Mouse (Mus musculus) lung, postnatal 14 days (tissue): ENCODE results near the gene Twnk.
"Not testable (repeated sequence)": the region's sequence is repeated elsewhere in the genome, so short reads cannot be mapped to it uniquely, and the experiment has no call there.

ENCODE experiments used
- DNase-seq: peaks from one replicate; pipeline ENCODE4 v3.0.0; 2021

The Twnk gene

DNA sequence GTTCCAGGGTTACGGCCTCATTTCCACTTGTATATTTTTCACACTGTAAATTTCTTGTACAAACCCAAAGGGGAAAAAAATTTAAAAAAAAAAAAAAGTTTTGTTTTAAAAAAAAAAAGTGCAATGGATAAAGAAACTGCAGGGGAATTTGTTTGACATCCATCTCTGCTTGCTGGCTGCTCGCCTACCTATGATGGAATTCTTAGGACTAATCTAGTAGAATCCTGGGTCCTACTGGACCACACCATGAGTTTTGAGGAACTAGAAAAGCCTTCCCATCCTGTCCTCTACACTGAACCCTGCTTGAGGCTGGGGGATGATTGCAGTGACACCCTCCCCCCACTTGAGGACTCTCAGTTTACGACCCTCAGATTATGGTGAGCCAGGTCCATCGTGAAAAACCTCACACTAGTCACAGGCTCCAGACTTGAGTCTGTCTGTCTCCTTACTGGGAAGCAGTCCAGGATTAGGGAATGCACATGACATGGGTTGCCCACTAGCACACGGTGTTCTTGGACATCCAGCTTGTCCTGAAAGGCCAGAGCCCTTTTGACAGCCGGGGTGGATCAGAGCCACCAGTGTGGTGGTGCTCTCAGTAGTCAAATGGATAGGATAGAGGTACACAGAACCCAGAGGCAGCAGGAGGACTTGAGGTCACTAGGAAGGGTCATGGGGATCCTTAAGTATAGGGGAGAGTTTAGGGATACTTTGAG, 21.7 kb downstream of the Twnk start:
- DNase-seq = no peak

DNA sequence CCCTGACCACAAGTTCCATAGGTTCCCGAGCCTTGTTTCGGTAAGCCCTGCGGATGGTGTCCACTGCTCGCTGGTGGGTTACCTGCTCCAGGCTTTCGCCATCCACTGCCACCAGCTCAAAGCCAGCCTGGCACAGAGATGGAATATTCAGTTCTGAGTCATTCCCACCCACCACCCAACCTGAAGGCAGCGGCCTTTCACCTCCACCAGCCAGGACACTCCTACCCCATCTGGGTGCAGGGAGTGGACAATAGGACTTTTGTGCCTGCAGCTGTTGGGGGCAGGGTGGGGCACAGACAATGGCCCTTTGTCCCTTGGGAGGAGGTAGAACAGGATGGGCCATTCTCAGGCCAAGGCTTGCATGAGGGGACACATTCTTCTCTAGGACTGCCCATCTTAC, 22.4 kb downstream of the Twnk start:
- no peak for DNase-seq

DNA sequence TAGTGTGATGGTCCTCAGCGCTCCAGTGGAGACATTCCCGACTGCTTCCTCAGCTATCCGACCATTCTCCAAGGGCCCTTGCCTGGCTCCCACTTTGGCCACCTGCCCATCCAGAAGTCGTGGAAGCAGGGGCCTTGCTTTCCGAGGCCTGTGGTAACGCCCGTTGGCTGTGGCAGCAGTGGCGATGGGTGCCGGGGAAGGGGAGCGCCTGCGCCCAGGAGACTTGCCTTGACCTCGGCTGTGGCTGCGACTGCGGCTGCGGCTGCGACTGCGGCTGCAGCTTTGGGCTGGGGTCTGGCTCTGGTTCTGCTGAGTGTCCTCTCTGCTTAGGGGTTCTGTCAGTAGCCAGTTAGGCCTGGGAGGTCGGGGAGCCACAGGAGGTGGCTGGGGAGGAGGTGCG, 23.3 kb downstream of the Twnk start:
- DNase-seq = no peak

DNA sequence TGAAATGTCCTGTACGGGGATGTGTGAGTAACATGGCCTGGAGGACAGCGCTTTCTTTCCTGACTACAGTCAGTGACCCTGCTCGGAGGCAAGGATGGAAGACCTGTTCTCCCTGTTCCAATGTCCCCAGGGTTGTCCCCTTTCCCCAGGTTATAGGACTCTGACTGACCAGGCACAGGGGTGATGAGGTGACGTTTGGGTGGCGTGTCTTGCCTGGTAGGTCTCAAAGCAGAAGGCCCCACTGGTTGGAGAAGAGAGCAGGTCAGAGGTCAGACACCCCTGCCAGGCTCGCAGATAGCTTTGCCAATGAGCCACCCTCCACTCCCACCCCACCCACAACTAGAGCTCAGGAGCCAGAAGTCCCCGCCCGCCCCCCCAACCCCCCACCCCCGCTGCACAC, 24.1 kb downstream of the Twnk start:
- no peak for DNase-seq

DNA sequence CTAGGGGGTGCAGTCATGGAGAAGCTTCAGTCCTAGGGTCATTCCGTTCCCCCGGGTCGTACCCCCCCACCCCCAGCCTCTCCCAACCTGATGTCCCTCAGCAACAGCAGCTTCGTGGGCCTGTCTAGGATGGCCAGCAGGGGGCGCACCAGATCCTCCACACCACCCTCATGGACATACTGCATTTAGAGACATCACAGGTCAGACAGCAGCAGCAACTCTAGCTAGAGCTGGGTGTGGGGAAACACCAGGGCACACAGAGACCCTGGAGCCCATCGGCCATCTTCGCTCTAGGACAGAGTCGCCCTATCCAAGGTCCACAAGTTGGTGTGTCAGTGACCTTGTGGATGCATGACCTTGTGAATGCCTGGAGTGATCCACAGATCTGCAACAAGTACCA, 24.6 kb downstream of the Twnk start:
- peak; percentile 76 for DNase-seq

DNA sequence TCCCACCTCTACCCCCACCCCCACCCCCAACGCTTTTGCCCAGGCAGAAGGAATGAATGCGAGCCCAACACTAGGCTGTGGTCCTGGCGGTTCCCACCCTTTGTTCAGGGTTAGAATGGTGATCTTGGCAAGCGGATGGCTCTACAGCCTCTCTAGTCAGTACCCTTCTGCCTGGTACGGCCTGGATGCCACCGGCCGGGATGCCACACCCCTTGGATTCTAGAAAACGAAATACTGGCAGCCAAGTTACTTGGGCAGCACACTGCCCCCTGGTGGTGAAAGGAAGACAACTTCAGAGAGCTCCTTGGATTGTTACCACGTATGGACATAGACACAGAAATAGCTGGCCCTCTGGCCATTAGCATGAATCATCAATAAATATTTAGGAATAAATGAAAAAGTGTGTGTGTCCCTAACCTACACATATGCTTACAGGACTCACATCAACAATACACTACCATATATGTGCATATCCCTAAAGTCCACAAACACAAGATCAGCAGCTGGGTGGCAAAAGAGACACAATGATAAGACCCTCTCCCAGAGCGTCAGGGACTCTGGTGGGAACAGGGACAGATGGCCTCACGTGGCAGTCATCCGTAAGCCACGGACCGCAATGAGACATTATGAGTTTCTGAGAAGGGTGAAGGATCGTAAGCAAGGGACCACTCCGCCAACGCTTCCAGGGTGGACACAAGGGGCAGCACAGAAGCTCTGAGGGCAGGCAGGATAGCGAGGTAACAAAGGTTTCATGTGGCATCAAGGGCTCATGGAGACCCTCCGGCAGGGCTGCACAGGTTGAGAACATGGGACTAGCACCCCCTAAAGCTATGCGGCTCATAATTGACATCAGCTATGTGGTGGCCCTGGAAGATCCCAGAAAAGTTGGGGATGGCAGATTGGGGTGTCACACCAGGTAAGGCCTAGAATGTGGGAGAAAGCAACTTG, 25.6 kb downstream of the Twnk start:
- DNase-seq = peak; percentile 89

DNA sequence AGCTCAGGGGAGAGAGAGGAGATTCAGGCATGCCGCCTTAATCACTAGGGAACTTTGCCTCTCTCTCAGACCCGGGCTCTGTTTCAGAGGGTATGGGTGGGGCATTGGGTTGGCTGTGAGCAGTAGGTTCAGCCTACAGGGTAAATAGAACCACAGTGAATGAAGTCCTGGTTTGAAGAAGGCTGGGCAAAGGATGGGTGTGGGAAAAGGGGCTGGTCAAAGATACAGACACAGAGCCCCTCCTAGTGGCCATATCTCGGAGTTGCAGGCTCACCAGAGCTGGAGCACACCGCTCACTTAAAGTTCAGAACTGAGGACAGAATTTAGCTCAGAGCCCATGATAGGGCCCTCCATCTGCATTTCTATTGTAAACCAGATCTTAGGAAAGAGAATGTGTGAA, 26.3 kb downstream of the Twnk start:
- DNase-seq = peak; percentile 86

DNA sequence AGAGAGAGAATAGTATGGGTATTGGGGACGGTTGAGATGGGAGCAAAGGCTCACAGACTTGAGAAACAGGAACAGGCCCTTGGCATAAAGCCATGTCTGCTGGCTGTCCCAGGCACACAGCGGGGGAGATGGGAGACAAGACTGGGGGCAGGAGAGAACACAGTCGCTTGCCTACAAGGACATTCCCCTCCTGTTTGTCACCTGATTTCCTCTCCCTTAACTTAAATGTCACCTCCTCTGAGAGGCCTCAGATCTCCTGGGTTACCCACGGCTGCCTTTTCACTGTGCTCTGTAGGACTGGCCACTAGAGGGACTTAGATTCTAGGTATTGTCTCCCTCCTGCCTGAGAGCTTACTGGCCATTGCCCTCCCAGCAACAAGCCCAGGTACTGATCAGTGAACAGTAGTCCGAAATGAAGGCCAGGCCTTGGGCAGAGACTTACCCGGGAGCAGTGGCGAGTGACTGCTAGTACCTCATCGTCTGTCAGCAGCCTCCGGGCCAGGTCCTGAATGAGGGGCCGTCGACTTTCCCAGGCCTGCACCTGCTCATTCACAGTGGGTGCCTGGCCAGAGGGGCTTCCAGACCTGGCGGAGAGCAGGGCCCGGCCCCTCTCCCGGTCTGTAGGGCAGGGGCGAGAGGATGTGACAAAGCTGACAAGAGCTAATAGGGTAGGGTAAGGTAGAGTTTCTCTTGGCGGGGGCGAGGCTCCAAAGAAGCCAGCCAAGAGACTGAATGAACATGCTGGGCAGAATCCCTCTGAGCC, 27.3 kb downstream of the Twnk start:
- peak; percentile 41 for DNase-seq

DNA sequence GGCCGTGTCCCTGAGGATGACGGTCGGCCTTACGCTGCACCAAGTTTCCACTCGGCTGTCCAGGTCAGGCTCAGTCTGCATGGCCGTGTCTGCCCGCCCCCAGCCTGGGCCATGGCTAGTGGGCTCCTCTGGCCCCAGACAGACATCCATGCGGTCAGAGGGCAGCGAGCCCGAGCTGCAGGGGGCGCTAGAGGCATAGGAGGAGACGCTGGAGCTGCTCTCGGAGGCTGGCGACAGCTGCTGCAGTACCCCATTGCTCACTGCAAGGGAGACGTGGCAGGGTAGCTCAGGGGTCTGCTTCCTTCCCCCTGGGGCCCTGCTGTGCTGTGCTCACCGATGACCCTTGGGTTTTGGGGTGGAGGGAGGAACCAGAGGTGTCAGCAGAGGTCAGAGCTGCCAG, 31.4 kb downstream of the Twnk start:
- DNase-seq = peak; percentile 84

DNA sequence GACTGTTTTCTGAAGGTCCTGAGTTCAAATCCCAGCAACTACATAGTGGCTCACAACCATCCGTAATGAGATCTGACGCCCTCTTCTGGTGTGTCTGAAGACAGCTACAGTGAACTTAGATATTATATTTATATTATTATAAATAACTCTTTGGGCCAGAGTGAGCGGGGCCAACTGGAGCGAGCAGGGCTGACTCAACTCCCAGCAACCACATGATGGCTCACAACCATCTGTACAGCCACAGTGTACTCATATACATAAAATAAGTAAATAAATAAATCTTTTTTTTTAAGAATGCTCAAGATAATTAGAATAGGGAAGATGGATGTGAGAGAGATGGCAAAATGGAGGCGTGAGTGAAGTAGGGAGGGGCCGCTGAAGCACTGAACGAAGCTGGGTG, 32.7 kb downstream of the Twnk start:
- DNase-seq = not testable (repeated sequence)

DNA sequence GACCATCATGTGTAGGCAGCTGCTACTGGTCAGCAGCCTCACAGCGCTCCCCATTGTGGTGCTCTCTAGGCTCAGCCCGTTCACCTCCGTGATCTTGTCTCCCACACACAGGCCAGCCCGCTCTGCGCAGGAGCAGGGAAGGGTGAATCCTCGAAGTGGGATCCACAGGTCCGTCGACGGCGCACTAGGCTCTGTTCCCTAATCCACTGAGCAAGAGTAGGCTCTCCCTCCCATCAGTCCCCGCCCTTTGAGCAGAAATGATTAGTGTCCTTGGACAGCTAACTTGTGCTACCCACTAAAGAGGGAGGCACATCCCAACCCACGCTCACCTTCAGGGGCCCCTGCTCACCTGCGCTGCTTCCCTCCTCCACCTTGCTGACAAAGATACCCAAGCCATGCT, 34.8 kb downstream of the Twnk start:
- DNase-seq = no peak

DNA sequence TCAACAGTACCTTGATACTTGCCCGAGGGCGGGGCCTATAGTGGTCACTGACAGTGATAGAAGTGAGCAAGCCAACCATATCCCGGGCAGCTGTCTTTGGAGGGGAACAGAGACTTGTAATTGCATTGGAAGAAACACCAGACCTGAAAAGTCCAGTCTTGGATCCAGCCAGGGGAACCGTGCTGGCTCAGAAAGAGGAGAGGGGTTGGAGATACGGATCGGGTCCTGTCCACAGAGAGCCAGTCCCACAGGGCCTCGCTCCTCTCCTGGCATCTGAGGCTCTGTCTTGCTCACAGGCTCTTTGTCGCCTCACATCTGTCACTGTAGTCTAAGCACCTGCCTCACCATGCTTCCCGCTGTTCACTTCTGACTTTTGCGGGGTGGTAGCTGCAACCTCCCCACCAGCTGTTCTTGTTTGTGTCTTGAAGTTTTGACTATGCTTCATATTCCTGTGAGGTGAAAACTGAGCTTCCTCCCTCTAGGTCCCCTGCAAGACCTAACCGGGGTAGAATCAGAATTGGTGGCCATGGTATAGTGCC, 39.0 kb downstream of the Twnk start:
- no peak for DNase-seq

DNA sequence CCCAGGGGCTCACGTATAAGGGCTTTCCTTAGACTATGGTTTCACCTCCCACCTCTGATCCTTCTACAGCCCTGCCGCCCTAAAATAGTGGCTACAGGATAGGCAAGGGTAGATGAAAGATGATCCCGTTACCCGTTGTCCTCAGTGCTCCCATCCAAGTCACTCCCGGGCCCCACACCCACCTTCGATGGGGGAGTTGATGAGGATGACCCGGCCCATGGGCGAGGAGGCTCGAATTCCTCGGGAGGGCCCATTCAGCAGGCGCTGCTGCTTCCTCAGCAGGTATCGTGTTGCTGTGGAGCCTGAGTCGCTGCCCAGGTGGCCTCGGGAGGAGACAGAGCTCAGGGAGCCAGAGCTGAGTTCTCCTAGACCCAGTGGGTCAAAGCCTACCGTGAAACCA, 39.8 kb downstream of the Twnk start:
- no peak for DNase-seq

DNA sequence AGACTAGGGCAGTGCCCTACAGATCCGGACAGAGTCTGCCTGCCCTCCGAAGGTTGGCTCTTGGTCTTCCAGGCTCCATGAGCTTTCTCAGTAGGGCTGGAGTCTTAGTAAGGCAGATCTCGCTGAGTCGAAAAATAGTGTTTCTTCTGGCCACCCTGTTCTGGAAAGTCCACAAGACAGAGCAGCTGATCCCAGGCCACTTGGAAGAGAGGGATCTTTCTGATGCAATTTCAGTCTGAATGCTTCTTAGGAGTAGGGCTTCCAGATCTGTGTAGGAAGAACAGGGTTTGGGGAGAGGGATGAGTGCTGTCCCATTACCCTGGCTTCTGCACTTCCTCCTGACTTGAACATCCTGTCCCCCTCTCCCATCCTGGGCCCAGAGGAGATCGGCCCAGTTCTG, 40.2 kb downstream of the Twnk start, which contains the start of gene Pdzd7:
Pdzd7 (minus strand) TSS at position 67 of the 400 bp plus-strand sequence.
- DNase-seq = no peak

DNA sequence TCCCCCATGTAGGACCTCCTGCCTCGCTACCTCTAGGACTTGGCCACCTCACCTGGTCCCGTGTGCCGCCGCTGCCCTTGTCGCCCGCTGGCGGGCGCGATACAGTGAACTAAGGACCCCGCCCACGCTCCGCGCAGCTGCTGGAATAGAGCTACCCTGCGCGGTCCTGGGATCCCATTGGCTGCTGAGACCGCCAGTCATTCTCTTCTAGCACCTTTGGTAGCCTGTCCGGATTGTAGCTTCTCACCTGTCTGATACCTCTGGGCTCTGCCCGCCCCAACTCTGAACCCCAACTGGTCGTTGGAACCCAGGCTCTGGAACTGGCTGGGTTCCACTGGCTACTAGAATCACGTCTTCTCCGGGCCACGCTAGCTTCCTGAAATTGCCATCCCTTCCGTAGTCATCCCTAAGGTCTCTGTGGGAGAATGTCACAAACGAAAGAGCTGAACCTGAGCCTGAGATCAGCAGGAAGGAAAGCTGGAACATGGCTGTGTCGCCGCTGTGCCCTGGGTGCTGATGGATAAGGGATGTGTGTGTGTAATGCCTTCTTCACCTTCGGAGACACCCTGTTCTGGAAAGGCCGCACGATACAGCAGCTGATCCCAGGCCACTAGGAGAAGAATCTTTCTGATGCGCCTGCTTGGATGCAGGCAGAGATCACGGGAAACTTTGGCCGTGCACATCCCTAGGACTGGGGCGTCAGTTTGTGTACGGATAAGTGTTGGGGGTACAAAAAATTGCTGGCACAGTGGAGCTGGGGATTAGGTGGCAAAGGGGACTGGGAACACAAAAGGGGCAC, 41.3 kb downstream of the Twnk start:
- peak; percentile 92 for DNase-seq

DNA sequence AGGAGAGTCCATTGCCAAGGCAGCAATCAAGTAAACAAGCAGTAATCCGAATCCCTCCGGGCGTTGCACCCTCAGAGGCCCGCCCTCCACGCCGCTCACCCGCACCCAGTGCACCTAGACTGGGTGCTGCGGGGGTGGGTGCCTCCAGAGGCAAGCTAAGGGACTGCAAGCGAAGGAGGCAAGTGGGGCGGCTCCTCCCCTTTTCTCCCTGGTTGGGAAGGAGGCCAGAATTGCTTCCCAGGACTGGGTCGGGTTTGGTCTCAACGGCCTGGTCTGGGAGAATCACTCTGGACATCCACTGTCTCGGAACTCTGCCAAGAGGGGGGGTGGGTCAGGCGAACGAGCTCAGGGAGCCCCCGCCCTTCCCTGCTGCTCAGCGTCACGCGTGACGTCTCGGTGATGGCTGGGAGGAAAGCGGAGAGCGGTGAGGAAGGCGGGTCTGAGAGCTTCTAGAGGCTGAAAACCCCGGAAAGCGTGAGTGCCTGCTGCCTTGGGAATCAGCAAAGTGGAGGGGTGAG, 42.0 kb downstream of the Twnk start, which contains the start of gene Sfxn3:
Sfxn3 (plus strand) TSS at position 87 of the 518 bp plus-strand sequence.
- peak; percentile 98 for DNase-seq

DNA sequence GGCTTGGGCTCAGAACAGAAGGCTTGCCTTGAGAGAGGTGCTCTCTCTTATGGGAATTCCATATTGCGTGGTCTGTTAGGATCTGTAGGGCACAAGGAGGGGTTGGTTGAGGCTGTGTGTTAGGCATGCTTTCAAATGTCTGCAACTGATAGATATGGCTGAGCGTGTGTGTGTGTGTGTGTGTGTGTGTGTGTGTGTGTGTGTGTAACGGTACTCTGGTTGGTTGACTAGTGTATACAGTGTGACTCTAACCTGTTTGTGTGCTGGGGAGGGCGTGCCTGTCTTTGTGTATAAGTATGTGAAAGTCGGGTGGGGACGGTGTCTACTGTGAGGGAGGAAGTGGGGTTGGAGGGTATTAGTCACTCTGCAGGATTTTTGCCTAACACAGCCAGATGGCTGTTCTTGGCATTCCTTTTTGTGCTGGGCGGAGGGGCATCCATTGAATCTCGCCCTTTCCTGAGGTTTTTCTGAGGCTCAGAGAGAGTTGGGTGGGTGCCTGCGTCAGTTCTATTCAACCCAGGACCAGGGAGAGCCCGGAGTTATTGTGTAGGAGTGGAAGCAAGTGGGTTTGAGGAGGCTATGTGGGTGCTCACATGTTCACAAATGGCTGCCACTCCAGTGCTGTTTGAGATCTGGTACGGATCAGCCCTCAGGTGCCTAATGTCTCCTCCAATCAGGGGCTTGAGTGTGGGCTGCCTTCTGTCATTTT, 42.6 kb downstream of the Twnk start:
- DNase-seq = peak; percentile 73

DNA sequence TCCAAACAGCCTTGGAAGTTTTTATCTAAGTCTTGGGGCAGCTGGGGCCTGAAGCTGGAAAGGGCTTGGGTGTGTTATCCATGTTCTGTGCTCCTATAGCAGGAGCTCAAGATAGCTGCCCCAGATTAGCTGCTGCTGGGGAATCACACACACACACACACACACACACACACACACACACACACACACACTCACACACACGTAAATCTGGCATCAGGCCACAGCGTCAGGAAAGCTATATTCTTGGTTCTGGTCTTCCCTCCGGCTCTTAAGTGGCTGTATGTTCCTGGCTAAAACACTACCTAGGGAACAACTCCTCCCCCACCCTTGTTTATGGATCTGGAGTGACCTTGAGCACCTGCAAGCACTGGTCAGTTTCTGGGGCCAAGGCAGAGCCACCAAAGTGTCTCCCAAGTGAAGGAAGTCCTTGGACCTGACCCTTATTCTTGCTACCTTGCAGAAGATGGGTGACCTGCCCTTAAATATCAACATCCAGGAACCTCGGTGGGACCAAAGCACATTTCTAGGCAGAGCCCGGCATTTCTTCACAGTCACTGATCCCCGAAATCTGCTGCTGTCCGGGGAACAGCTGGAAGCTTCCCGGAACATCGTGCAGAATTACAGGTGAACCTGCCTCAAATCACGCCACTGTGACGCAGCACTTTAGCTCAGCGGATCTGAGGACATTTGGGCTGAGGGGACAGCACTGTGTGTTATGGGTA, 43.3 kb downstream of the Twnk start:
- DNase-seq = no peak

DNA sequence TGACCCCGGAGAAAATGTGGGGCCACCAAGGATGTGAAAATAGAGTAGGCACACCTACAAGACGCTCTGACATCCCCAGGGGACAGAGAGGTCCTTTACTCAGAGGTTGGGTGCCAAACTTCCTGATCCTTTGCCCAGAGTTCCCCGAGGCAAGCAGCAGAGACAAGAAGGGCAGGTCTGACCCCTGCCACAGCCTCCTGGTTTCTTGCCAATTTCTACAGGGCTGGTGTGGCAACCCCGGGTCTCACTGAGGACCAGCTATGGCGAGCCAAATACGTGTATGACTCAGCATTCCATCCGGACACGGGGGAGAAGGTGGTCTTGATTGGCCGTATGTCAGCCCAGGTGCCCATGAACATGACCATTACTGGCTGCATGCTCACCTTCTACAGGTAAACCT, 44.1 kb downstream of the Twnk start:
- DNase-seq = no peak

DNA sequence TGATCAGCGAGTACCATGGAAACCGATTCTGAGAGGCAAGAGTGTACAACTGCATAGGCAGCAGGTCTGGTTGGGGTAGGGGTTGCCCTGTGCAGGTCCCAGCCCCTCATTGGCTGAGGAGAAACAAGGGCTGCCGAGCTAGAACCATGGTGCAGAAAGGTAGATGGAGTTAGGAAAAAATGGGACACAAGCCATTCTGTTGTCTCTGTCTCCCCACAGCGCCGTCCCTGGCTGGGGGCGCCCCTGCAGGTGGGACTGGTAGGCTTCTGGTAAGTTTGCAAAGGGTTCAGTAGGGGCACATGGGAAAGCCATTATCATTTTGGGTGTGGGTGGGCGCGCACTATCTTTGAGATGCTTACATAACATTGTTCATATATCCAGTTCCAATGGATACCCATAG, 48.0 kb downstream of the Twnk start:
- DNase-seq = no peak
